Mouse (Mus musculus): ENCODE measurements at regions not wholly inside any gene's neighbourhood (a gene's known extent, or its start where the extent isn't known, plus 50 kb on each side); places are given as distances from the start of the nearest gene placed in this dataset.
A peak's percentile ranks its signal among the peaks of the same experiment; 100 is the strongest.

DNA sequence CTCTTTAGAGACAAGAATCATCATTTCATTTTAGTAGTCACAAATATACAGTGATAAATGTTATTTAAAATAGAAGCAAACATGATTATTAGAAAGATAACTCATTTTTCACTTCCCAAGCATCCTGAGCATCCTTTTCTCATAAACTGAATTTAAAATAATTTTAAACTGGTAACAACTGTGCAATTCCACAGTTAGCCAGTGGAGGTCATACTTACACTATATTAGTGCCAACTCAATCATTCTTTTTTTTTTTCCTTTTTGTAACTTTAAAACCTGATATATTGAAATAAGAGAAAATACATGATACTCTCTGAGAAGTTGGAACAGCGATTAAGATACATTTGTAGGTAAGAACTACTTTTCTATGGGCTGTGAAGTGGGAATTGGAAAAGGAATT lies 113.2 kb upstream of the Gm17509 start:
- DNase-seq (ENCODE audit: inconsistent ontology term) = no peak

DNA sequence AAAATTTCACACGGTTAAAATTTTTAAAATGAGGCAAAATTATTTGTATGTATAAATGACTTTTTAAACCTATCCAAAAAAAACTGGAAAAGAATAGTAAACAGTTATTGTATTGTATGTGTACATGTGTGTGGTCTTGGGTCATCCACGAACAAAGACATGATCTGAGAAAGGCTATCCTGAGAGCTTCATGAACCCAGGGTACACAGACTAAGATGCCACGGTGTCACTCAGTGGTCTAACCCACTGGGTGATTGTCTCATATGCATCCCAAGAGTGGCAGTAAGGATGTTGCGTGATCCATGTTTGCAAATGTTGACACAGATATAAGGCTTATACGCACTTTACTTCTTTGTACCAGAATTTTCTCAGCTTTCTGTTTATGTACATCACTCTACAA lies 113.7 kb upstream of the Gm17509 start:
- DNase-seq (ENCODE audit: inconsistent ontology term) = no peak

DNA sequence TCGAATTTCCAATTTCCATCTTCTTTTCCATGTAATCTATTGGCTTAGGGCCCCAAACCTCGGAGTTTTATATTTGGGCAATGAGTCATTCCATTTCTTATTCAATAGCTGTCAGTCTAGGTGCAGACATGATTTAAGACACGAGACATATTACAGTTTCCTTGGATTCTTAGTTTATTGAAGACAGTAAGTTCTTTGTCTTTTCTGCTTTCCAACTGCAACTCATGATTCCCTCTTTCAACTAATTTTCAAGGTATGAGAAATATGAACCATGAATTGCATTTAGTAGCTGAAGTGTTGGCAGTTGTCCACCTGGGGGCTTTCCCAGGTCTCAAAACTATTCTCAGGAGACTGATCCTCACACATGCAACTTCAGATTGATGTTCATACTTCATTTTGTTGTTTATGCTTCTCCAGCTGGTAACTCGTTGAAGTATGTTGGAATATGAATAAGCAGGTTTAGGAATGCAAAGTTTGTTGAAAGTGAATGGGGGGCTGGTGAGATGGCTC lies 160.3 kb upstream of the Gm17509 start:
- peak; percentile 81 for DNase-seq (ENCODE audit: inconsistent ontology term)

DNA sequence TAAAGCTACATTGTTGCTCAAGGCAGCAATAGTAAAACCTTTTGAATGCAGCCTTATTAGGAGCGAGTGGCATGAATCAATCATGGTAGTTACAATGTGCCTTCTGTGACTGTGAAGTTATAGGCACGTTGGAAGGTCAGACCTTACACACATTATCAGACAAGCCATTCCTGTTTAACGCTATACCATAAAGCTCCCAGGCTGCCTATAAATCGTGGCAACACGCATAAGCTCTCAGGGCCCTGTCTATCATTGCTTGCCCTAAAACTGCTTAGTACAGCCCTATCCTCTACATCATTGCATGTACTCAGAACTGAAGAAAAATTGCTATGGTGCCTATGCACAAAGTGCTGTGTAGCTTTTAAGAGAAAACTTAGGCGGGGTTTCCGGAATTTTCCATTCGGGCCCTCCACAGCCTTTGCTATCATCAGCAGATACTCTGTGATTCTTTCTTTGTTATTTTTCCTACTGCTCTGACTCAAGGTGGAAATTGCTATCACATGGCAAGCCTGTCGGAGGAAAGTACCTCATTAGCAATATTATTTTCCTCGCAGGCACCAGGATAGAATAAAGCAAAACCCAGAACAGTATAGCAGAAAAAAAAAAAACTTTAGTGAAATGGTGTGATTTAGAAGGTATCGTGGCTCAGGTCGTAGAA lies 162.7 kb upstream of the Gm17509 start:
- no peak for DNase-seq (ENCODE audit: inconsistent ontology term)

DNA sequence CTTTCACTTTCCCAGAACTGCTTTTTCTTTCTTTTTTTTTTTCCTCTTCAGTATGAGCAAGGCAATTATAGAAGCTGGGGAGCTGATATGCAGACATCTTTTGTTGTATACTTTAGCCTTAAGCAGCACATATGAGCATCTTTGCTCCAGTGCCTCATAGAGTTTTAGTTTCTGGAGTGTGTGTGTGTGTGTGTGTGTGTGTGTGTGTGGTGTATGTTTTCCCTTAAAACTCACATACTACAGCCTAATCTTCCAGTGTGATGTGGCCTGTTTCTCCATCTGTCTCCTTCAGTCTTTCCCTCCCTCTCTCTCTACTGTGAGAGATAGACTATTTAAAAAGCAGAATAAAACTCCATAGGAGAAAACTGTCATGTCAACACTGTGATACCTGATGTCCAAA lies 169.4 kb upstream of the Gm17509 start:
- DNase-seq (ENCODE audit: inconsistent ontology term) = no peak

DNA sequence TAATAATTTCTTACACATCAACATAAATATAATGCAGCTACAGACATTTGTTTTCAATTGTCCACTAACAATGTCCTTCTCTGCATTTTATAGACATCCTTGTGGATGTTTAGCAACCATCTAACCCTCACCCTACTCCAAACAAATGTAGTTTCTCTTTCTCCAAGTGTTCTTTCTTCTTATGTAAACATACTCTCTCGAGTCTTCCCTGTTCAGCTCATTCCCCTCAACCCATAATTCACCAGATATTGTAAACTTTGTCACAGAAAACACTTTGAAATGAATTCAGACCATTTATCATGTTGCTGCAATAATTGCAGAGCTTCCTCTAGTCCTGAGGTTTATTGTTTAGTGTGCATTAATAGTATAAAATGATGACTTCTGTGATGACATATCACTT lies 172.6 kb upstream of the Gm17509 start:
- DNase-seq (ENCODE audit: inconsistent ontology term) = no peak

DNA sequence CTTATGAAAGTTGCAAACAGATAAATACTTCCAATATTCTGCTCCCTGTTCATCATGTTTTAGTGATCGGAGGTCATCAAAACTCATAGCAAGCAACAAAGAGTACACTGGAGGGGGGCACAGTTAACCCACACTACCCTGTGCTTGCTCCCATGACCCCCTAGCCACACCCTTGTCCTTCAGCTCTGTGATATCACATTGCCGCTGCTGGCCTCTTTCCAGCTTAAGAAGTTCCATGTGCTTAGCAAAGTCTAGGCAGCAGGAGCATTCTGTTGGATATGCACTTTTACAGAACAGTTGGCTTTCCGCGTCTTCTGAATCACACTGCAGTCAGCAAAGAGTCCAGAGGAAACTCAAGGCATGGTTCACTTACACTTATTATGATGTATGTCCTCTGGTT lies 180.4 kb upstream of the Gm17509 start:
- no peak for DNase-seq (ENCODE audit: inconsistent ontology term)

DNA sequence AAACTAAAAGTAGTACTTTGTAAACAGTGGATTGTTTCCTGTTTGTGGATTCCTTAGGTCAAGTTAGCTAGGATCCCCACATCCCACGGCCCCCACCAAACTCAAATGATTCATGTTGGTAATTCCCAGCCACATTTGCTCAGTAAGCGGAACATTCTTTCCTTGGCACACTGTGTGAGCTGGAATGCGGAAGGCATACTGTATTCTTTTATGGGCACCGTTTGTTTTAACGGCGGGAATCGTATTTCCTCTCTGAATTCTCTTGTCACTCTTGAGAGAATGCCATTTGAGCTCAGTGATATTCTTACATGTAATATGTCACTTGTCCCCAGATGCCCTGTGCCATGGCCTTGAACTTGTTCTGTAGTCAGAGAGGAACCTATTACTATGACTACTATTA lies 189.1 kb upstream of the Gm17509 start:
- DNase-seq (ENCODE audit: inconsistent ontology term) = peak; percentile 94

DNA sequence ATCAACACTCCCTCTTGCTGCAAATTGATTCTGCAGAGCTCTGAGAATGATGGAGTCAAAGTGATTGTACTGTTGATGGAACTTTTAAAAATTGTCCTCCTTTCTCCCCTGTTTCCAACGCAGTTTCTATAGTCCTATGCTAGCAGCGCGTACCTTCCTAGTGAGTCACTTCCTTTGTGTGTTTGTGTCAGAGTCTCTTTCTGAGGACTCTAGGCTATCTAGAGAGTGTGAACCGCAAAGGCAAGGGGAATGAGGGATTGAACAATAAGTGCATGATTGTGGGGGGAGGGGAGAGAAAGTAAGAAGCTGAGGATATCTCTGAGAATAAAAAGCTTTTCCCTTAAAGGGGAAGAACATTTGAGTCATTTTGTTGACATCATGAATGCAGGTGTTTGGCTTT lies 188.5 kb upstream of the Hcn1 start:
- DNase-seq (ENCODE audit: inconsistent ontology term) = no peak

DNA sequence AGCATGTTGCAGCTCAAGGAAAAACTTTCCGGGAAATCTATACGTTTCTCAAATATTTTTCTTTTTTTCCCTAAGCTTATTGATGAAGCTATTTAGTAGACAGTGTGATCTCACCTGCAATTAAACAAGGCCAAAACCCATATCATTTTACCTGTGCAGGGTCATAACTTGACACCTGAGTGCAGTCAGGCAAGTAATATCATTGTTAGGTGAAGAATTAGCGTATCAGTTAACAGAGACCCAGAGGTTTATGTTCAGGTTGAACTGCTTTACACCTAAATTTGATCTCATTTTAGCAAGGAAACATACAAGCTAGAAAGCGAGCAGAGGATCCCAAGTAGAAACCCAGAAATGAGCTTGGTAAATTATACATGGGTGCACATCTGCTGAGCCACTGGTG lies 178.6 kb upstream of the Hcn1 start:
- no peak for DNase-seq (ENCODE audit: inconsistent ontology term)

DNA sequence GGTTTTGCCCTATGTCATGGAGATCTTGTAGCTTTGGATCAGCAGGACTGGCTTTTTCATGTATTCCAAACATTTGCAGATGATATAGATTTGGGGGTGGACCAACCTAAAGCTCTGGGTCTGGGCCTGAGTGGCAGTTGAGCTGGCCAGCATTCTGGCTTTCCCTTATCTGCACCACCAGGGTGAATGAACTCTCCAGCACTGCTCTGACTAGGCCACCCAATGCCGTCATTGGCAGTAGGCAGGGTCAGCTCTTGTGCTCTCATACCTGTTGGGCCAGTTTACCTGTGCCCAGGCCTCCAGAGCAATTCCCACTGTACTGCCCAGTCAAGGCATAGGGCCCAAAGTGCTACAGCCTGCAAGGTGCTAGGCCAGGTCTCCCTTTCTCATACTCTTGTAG lies 177.1 kb upstream of the Hcn1 start:
- no peak for DNase-seq (ENCODE audit: inconsistent ontology term)

DNA sequence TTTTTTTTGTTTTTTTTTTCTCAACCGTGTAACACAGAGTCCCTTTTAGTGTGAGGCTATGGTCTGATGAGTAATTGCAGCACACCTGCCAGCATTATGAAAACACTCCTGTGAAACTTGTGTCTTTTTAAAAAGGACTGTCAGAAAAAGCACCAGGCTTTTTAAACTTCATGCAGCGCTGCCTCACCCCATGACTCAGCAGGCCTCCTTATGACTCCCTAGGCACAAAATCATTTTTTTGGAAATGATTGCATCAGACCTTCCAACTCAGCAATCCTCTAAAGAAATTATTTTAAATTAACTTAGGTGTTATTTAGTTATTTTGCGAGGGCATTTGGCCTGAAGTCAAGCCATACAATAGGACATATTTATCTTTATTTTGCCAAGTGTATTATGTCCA lies 134.7 kb upstream of the Hcn1 start:
- DNase-seq (ENCODE audit: inconsistent ontology term) = peak; percentile 7

DNA sequence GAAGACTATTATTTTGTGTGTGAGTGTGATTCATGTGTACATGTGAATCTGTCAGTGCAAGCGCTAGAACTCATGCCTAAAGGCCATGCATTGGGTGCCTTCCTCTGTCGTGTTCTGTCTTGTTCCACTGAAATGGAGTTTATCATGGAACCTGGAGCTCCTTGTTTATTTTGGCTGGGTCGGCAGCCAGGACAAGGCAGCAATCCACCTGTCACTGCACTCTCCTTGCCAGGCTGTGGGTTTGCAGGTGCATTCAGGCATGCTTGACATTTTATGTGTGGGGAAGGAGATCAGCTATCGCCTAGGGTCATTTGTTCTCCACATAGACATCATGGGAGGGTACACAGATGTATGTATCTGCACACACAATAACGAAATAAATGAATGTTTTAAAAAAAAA lies 129.4 kb upstream of the Hcn1 start:
- no peak for DNase-seq (ENCODE audit: inconsistent ontology term)

DNA sequence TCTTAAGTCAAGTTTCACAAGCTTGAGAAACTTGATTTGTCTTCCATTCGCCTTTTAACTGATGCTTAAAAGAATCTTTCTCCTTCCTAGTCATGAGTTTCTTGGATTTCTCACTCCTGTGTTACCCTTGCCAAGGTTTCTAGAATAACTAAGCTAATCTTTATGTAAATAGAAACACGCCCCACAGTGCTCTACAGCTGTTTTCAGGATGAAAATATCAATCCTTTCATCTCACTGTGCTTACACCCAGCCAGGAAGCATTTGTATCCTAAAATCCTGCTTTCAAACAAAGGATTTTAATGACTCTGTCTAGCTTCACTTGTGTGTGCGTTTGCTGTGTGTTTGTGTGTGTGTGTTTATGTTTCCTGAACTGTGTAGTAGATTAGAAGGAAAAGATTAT lies 119.5 kb upstream of the Hcn1 start:
- no peak for DNase-seq (ENCODE audit: inconsistent ontology term)

DNA sequence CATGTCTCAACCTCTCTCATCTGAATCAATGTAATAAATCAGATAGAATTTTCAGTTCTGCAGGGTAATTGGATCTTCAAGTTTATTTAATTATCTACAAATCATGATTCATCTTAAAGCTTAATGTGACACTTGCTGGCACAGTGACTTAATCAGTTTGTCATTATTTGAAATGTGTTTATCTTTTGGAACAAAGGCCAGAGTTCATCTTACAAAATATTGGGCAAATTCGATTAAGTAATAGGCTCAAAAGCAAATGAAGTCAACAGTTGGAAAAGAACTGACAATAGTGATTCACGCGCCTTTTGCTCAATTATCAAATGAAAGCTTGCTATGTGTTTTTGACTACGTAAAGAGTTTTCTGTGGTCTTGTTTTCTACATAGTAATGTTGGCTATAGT lies 93.4 kb upstream of the Hcn1 start:
- no peak for DNase-seq (ENCODE audit: inconsistent ontology term)

DNA sequence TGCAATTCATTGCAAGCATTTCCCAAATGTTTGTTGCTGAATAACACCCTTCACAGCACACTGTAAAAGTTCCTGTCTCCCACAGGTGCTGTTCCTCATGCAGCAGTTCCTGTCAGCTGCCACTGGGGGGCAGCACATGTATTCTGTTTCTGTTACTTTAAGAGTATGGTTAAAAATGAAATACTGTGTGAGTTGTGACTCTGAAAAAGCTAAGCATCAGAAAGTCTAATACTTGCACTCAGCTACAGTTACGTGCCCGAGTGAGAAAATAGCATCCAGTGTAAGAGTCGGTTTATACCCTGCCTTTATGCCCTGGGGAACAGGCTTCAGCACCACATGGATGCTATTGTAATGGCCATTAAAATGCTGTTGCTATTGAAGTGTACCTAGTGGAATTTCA lies 52.0 kb upstream of the Hcn1 start:
- DNase-seq (ENCODE audit: inconsistent ontology term) = peak; percentile 19
